Mouse (Mus musculus): ENCODE results near the gene Otud1. TPM values are rescaled to one million over a fixed set of nuclear protein-coding genes. Genes with fewer than 3 reads are reported as not detected.

Otud1 gene
- polyA plus RNA-seq, 1 experiment from 2014 or later: 3.3 TPM

- Histone ChIP-seq H3K4me3 (ENCODE audit: low read depth, low read length) (peak overlapping the region; percentile 79; the same call in 1 of the 2 replicates), H3K9me3 (ENCODE audit: control insufficient read depth, low read length) (no peaks in the 10 kb centered on the region), H3K4me2 (replicated peaks; ENCODE audit: low read depth) (peak overlapping the region; percentile 79), H3K27me3 (ENCODE audit: control insufficient read depth, insufficient read depth, low read length) (no peaks in the 10 kb centered on the region), H3K36me3 (ENCODE audit: control insufficient read depth, insufficient read depth, low read length) (no peaks in the 10 kb centered on the region), H3K27ac (replicated peaks) (no peak overlapping the region), H3K4me1 (replicated peaks; ENCODE audit: control insufficient read depth, insufficient read depth) (no peaks in the 10 kb centered on the region), H3K9ac (ENCODE audit: low read length) (no peak overlapping the region)
- DNase-seq (ENCODE audit: low spot score) (no peak), ATAC-seq (ENCODE audit: low FRiP score, low TSS enrichment) (no peak)
- no peak for TF ChIP-seq CTCF (IDR thresholded peaks at IDR 0.05; ENCODE audit: low read depth)
- no peak for TF ChIP-seq EP300 (optimal IDR thresholded peaks at IDR 0.05)
- WGBS: 30% methylated on average over 5 of the region's 5 CpGs
Measured at GRCm38 (mm10) chr2:19656436-19656835, 1.1 kb upstream of the Otud1 start.

GRCm38 (mm10) chr2:19657881-19658589 lies 483 bp downstream of the Otud1 start:
- Histone ChIP-seq H3K4me1 (replicated peaks; ENCODE audit: control insufficient read depth, insufficient read depth) (no peaks in the 10 kb centered on the region), H3K36me3 (ENCODE audit: control insufficient read depth, insufficient read depth, low read length) (no peaks in the 10 kb centered on the region), H3K4me3 (ENCODE audit: low read depth, low read length) (peak overlapping the region; percentile 79), H3K9me3 (ENCODE audit: control insufficient read depth, low read length) (no peaks in the 10 kb centered on the region), H3K9ac (ENCODE audit: low read length) (peak overlapping the region; percentile 89), H3K27me3 (ENCODE audit: control insufficient read depth, insufficient read depth, low read length) (no peaks in the 10 kb centered on the region), H3K4me2 (replicated peaks; ENCODE audit: low read depth) (peak overlapping the region; percentile 79), H3K27ac (replicated peaks) (peak overlapping the region; percentile 94)
- peak; percentile 34; the same call in 1 of the 2 replicates for TF ChIP-seq CTCF (IDR thresholded peaks at IDR 0.05; ENCODE audit: low read depth)
- TF ChIP-seq EP300 (optimal IDR thresholded peaks at IDR 0.05): no peak
- ATAC-seq (ENCODE audit: low FRiP score, low TSS enrichment): peak; percentile 89
- DNase-seq (ENCODE audit: low spot score): peak; percentile 69
- WGBS: 0% methylated on average over 67 of the region's 108 CpGs

- peak overlapping the region; percentile 89 for H3K9ac ChIP-seq (ENCODE audit: low read length)
- no peaks in the 10 kb centered on the region for H3K27me3 ChIP-seq (ENCODE audit: control insufficient read depth, insufficient read depth, low read length)
- ATAC-seq (ENCODE audit: low FRiP score, low TSS enrichment) (peak; percentile 11), DNase-seq (ENCODE audit: low spot score) (peak; percentile 47)
- 2% methylated on average over 48 of the region's 49 CpGs for WGBS
- no peak for TF ChIP-seq CTCF (IDR thresholded peaks at IDR 0.05; ENCODE audit: low read depth)
- TF ChIP-seq EP300 (optimal IDR thresholded peaks at IDR 0.05): no peak
- no peaks in the 10 kb centered on the region for H3K9me3 ChIP-seq (ENCODE audit: control insufficient read depth, low read length)
- H3K27ac ChIP-seq (replicated peaks): peak overlapping the region; percentile 94
- H3K36me3 ChIP-seq (ENCODE audit: control insufficient read depth, insufficient read depth, low read length): no peaks in the 10 kb centered on the region
- H3K4me1 ChIP-seq (replicated peaks; ENCODE audit: control insufficient read depth, insufficient read depth): no peaks in the 10 kb centered on the region
- H3K4me2 ChIP-seq (replicated peaks; ENCODE audit: low read depth): peak overlapping the region; percentile 79
- peak overlapping the region; percentile 79 for H3K4me3 ChIP-seq (ENCODE audit: low read depth, low read length)
Measured at GRCm38 (mm10) chr2:19658661-19659384, 1.3 kb downstream of the Otud1 start.

GRCm38 (mm10) chr2:19660875-19661274 lies 3.3 kb downstream of the Otud1 start:
- Histone ChIP-seq H3K9me3 (ENCODE audit: control insufficient read depth, low read length) (no peaks in the 10 kb centered on the region), H3K4me3 (ENCODE audit: low read depth, low read length) (no peak overlapping the region), H3K36me3 (ENCODE audit: control insufficient read depth, insufficient read depth, low read length) (no peaks in the 10 kb centered on the region), H3K27ac (replicated peaks) (no peak overlapping the region), H3K9ac (ENCODE audit: low read length) (no peak overlapping the region), H3K4me2 (replicated peaks; ENCODE audit: low read depth) (no peak overlapping the region), H3K4me1 (replicated peaks; ENCODE audit: control insufficient read depth, insufficient read depth) (no peaks in the 10 kb centered on the region), H3K27me3 (ENCODE audit: control insufficient read depth, insufficient read depth, low read length) (no peaks in the 10 kb centered on the region)
- TF ChIP-seq CTCF (IDR thresholded peaks at IDR 0.05; ENCODE audit: low read depth): peak; percentile 22; the same call in 1 of the 2 replicates
- TF ChIP-seq EP300 (optimal IDR thresholded peaks at IDR 0.05): no peak
- DNase-seq (ENCODE audit: low spot score): no peak
- no peak for ATAC-seq (ENCODE audit: low FRiP score, low TSS enrichment)

- ATAC-seq (ENCODE audit: low FRiP score, low TSS enrichment) (no peak), DNase-seq (ENCODE audit: low spot score) (no peak)
- 74% methylated on average over 4 of the region's 4 CpGs for WGBS
- Histone ChIP-seq H3K9me3 (ENCODE audit: control insufficient read depth, low read length) (no peaks in the 10 kb centered on the region), H3K36me3 (ENCODE audit: control insufficient read depth, insufficient read depth, low read length) (no peaks in the 10 kb centered on the region), H3K4me2 (replicated peaks; ENCODE audit: low read depth) (no peak overlapping the region), H3K9ac (ENCODE audit: low read length) (no peak overlapping the region), H3K27ac (replicated peaks) (no peak overlapping the region), H3K4me3 (ENCODE audit: low read depth, low read length) (no peak overlapping the region), H3K27me3 (ENCODE audit: control insufficient read depth, insufficient read depth, low read length) (no peaks in the 10 kb centered on the region), H3K4me1 (replicated peaks; ENCODE audit: control insufficient read depth, insufficient read depth) (no peaks in the 10 kb centered on the region)
- TF ChIP-seq EP300 (optimal IDR thresholded peaks at IDR 0.05) (no peak), CTCF (IDR thresholded peaks at IDR 0.05; ENCODE audit: low read depth) (no peak)
Measured at GRCm38 (mm10) chr2:19663146-19663848, 5.7 kb downstream of the Otud1 start.
